Mouse (Mus musculus) spleen, adult 2 months (tissue): ENCODE results near the gene Rrp1b.

Experiments used
- CTCF ChIP-seq: fragments of 200-500 bp; IDR thresholded peaks from 2 replicates; pipeline ENCODE4 v1.5.1; 2011; ENCODE audit warnings: mild to moderate bottlenecking, inconsistent platforms; ENCODE audit not compliant: insufficient read depth, insufficient read length, insufficient replicate concordance; ENCODE audit errors: extremely low read depth
- POLR2A ChIP-seq: fragments of 200-500 bp; IDR thresholded peaks from 2 replicates; pipeline ENCODE4 v1.6.1; 2011; ENCODE audit warnings: low read depth, low read length, inconsistent platforms

GRCm38 (mm10) chr17:32059084-32059483, 23.2 kb downstream of the Rrp1b start:
- TF ChIP-seq POLR2A (no peak), CTCF (no peak)
